Comparison of ENCODE assay signal across 43 mouse cellular contexts in the genomic region with DNA sequence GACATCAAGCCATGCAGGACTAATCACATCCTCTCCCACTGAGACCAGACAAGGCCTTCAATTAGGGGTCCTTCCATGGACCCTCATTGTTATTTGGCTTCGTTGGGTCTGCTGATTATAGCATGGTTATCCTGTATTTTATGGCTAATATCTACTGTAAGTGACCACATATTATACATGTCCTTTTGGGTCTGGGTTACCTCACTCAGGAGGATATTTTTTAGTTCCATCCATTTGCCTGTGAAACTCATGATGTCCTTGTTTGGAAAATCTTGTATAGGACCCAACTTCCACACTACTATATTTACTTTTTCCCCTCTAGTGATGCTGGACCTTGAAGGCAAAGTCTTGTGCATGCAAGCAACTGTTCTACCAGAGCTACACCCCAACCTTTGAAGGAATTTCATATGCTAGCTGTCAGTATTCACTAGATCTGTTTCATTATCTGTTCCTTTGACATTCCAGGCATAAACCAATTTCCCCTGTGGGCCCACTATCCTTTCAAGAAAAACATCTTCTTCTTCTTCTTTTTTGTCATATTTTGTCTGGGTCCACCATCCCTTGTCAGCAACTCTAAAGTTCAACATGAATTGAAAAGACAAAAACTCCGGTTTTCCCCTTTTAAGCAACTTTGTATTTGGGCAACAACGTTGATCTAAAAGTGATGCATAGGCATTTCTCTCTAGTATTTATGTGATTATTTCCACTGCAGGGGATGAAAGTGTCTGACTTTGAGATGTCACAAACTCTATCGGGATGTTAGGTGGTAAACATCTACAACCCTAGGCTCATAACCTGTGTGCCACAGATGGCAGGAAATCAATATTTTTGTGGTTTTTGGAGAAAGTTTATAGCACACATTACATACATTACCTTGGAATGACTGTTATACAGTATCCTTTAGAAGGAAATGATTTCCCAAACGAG. TPM values are rescaled to one million over a fixed set of nuclear protein-coding genes. Genes with fewer than 3 reads are reported as not detected.
"Had no signal": no experiment of that assay in that cellular context is flagged by ENCODE, and none has a peak within 500 bp of the region (broad histone marks: within the 10 kb centered on the region; RNA-seq: fewer than 3 reads in every experiment).

No protein-coding gene starts in this region.

- H3K4me2 ChIP-seq: heart, embryonic 11.5 days; heart, embryonic 13.5 days; heart, embryonic 15.5 days; hindbrain, embryonic 12.5 days; hindbrain, embryonic 13.5 days; hindbrain, embryonic 14.5 days; hindbrain, embryonic 15.5 days; intestine, embryonic 15.5 days; kidney, embryonic 15.5 days had no signal

- H3K4me3 ChIP-seq: heart, embryonic 13.5 days; heart, embryonic 15.5 days; hindbrain, embryonic 10.5 days; hindbrain, embryonic 12.5 days; hindbrain, embryonic 13.5 days; hindbrain, embryonic 15.5 days; intestine, embryonic 15.5 days; kidney, embryonic 15.5 days; layer of hippocampus, adult 2 months; left cerebral cortex, adult 2 months had no signal

- H3K4me1 ChIP-seq: heart, embryonic 13.5 days; heart, embryonic 15.5 days; hindbrain, embryonic 12.5 days; hindbrain, embryonic 13.5 days; hindbrain, embryonic 15.5 days; intestine, embryonic 15.5 days; kidney, embryonic 15.5 days had no signal

- H3K27me3 ChIP-seq: heart, embryonic 13.5 days; heart, embryonic 15.5 days; hindbrain, embryonic 12.5 days; hindbrain, embryonic 13.5 days; hindbrain, embryonic 15.5 days; intestine, embryonic 15.5 days; kidney, embryonic 15.5 days had no signal

- ATAC-seq: hindbrain, embryonic 16.5 days; hindbrain, postnatal 0 days; inflammation-experienced regulatory T-cells, adult 6 months; intestine, embryonic 15.5 days; intestine, embryonic 16.5 days; intestine, postnatal 0 days had no signal

- H3K27ac ChIP-seq: heart, embryonic 13.5 days; heart, embryonic 15.5 days; hindbrain, embryonic 10.5 days; hindbrain, embryonic 12.5 days; hindbrain, embryonic 13.5 days; hindbrain, embryonic 14.5 days; hindbrain, embryonic 15.5 days; hindbrain, postnatal 0 days; intestine, embryonic 15.5 days; kidney, embryonic 15.5 days; kidney, postnatal 0 days; layer of hippocampus, adult 2 months; left cerebral cortex, adult 2 months had no signal

- H3K9ac ChIP-seq: heart, embryonic 13.5 days; heart, embryonic 15.5 days; hindbrain, embryonic 12.5 days; hindbrain, embryonic 13.5 days; hindbrain, embryonic 14.5 days; hindbrain, embryonic 15.5 days; intestine, embryonic 15.5 days; kidney, embryonic 15.5 days had no signal

- DNase-seq: heart, postnatal 10 days; heart, postnatal 14 days; heart, postnatal 36 days; heart, postnatal 4 days; kidney, adult 11 months; kidney, adult 18-20 months; kidney, adult 2 months; kidney, adult 8-10 months; kidney, adult 9 months; kidney, postnatal 10 days; kidney, postnatal 14 days; kidney, postnatal 25 days; kidney, postnatal 36 days; kidney, postnatal 4 days; layer of hippocampus, adult 9-11 months; layer of hippocampus, postnatal 36 days had no signal

- H3K36me3 ChIP-seq: heart, embryonic 13.5 days; heart, embryonic 15.5 days; hindbrain, embryonic 10.5 days; hindbrain, embryonic 12.5 days; hindbrain, embryonic 13.5 days; hindbrain, embryonic 15.5 days; intestine, embryonic 15.5 days; kidney, embryonic 15.5 days had no signal

- H3K9me3 ChIP-seq: heart, embryonic 13.5 days; heart, embryonic 15.5 days; hindbrain, embryonic 10.5 days; hindbrain, embryonic 12.5 days; hindbrain, embryonic 13.5 days; hindbrain, embryonic 15.5 days; intestine, embryonic 15.5 days; kidney, embryonic 15.5 days had no signal

RNA-seq across cellular contexts. Expression of gene Myh2, which starts 25.1 kb away (rescaled TPM):
- total RNA-seq: heart, postnatal 10 days; heart, postnatal 14 days; heart, postnatal 25 days; heart, postnatal 36 days; hematopoietic stem cell, adult 5-6 weeks had no signal
- polyA plus RNA-seq: heart, embryonic 11.5 days; heart, embryonic 13.5 days; heart, embryonic 14.5 days; heart, postnatal 0 days; hindbrain, embryonic 10.5 days; hindbrain, embryonic 11.5 days; hindbrain, embryonic 12.5 days; inflammation-experienced regulatory T-cells, adult 6 months; intestine, embryonic 15.5 days; kidney, embryonic 14.5 days; kidney, embryonic 15.5 days; kidney, embryonic 16.5 days; kidney, postnatal 0 days; large intestine, adult 2 months had no signal

RNA-seq across cellular contexts. Expression of gene Myh1, which starts 54.1 kb away (rescaled TPM):
- total RNA-seq: heart, postnatal 14 days; heart, postnatal 25 days; heart, postnatal 36 days; hematopoietic stem cell, adult 5-6 weeks had no signal
- polyA plus RNA-seq: heart, postnatal 0 days; hindbrain, embryonic 10.5 days; hindbrain, embryonic 12.5 days; inflammation-experienced regulatory T-cells, adult 6 months; intestine, embryonic 14.5 days; intestine, embryonic 15.5 days; intestine, embryonic 16.5 days; kidney, postnatal 0 days had no signal
